Mouse (Mus musculus): ENCODE data around the gene Erlin1. TPM values are rescaled to one million over a fixed set of nuclear protein-coding genes. Genes with fewer than 3 reads are reported as not detected.

Gene Erlin1
- polyA plus RNA-seq, 1 experiment from 2014 or later: 13.9 TPM

Other genes starting within 250 kb of the Erlin1 start
- gene Dnmbp, start 129.6 kb downstream of the Erlin1 start, polyA plus RNA-seq (2014; fragmentation: Nextera tagmentation; extraction: Ambion mirVana): 9.8 and 10.7 TPM in 2 replicates
- 0.46 and 0.91 TPM in 2 replicates for gene Cpn1, start 83.2 kb downstream of the Erlin1 start, polyA plus RNA-seq (2014; fragmentation: Nextera tagmentation; extraction: Ambion mirVana)
- not detected in 2 replicates for gene Cyp2c23, start 40.6 kb downstream of the Erlin1 start, polyA plus RNA-seq (2014; fragmentation: Nextera tagmentation; extraction: Ambion mirVana)
- gene Chuk, start 37.7 kb upstream of the Erlin1 start, polyA plus RNA-seq (2014; fragmentation: Nextera tagmentation; extraction: Ambion mirVana): 32.2 and 33.9 TPM in 2 replicates
- 15.1 and 15.2 TPM in 2 replicates for gene Cwf19l1, start 66.1 kb upstream of the Erlin1 start, polyA plus RNA-seq (2014; fragmentation: Nextera tagmentation; extraction: Ambion mirVana)
- 60.0 and 66.1 TPM in 2 replicates for gene Bloc1s2, start 76.7 kb upstream of the Erlin1 start, polyA plus RNA-seq (2014; fragmentation: Nextera tagmentation; extraction: Ambion mirVana)
- gene Pkd2l1, start 122.7 kb upstream of the Erlin1 start, polyA plus RNA-seq (2014; fragmentation: Nextera tagmentation; extraction: Ambion mirVana): not detected in 2 replicates
- 0.32 TPM in 1 of 2 replicates, not detected in the other for gene Scd3, start 133.5 kb upstream of the Erlin1 start, polyA plus RNA-seq (2014; fragmentation: Nextera tagmentation; extraction: Ambion mirVana)
- gene Scd2, start 223.9 kb upstream of the Erlin1 start, polyA plus RNA-seq (2014; fragmentation: Nextera tagmentation; extraction: Ambion mirVana): 139 and 146 TPM in 2 replicates